Mouse (Mus musculus): ENCODE data around the gene Cttnbp2. TPM values are rescaled to one million over a fixed set of nuclear protein-coding genes. Genes with fewer than 3 reads are reported as not detected.

The Cttnbp2 gene
- polyA plus RNA-seq, 1 experiment from 2014 or later = 62.7 TPM

GRCm38 (mm10) chr6:18344272-18344671 lies 170.4 kb downstream of the Cttnbp2 start:
- Histone ChIP-seq H3K9me3 (no peaks in the 10 kb centered on the region), H3K27me3 (replicated peaks) (no peaks in the 10 kb centered on the region), H3K4me2 (no peak overlapping the region), H3K4me1 (no peaks in the 10 kb centered on the region), H3K9ac (no peak overlapping the region), H3K27ac (no peak overlapping the region), H3K4me3 (no peak overlapping the region), H3K36me3 (replicated peaks) (no peaks in the 10 kb centered on the region)
- ATAC-seq (replicated peaks) = no peak
- WGBS = 98% methylated on average over 2 of the region's 2 CpGs

GRCm38 (mm10) chr6:18338307-18338706 lies 176.3 kb downstream of the Cttnbp2 start:
- no peak overlapping the region for H3K4me3 ChIP-seq
- no peak overlapping the region for H3K4me2 ChIP-seq
- no peaks in the 10 kb centered on the region for H3K9me3 ChIP-seq
- no peak for ATAC-seq (replicated peaks)
- no peaks in the 10 kb centered on the region for H3K4me1 ChIP-seq
- no peak overlapping the region for H3K9ac ChIP-seq
- no peaks in the 10 kb centered on the region for H3K36me3 ChIP-seq (replicated peaks)
- no peaks in the 10 kb centered on the region for H3K27me3 ChIP-seq (replicated peaks)
- no peak overlapping the region for H3K27ac ChIP-seq

- Histone ChIP-seq H3K9ac (no peak overlapping the region), H3K36me3 (replicated peaks) (no peaks in the 10 kb centered on the region), H3K9me3 (no peaks in the 10 kb centered on the region), H3K4me1 (no peaks in the 10 kb centered on the region), H3K4me3 (no peak overlapping the region), H3K27me3 (replicated peaks) (no peaks in the 10 kb centered on the region), H3K4me2 (no peak overlapping the region), H3K27ac (no peak overlapping the region)
- ATAC-seq (replicated peaks) = no peak
- WGBS = 88% methylated on average over 3 of the region's 3 CpGs
These were observed 179.2 kb downstream of the Cttnbp2 start for GRCm38 (mm10) chr6:18335393-18335792.

- no peak for ATAC-seq (replicated peaks)
- Histone ChIP-seq H3K27me3 (replicated peaks) (no peaks in the 10 kb centered on the region), H3K9me3 (no peaks in the 10 kb centered on the region), H3K4me2 (no peak overlapping the region), H3K27ac (no peak overlapping the region), H3K9ac (no peak overlapping the region), H3K4me3 (no peak overlapping the region), H3K4me1 (no peaks in the 10 kb centered on the region), H3K36me3 (replicated peaks) (no peaks in the 10 kb centered on the region)
- WGBS = 81% methylated on average over 1 of the region's 1 CpGs
These were observed 191.7 kb downstream of the Cttnbp2 start for GRCm38 (mm10) chr6:18322950-18323349.

Small RNA genes lying within 50 kb of the gene (microRNA-seq; reads per million reads assigned to microRNA genes)
- not detected for gene Gm26233
